Mouse (Mus musculus) hindbrain, embryonic 13.5 days (tissue): ENCODE results near the gene Tdo2. TPM values are rescaled to one million over a fixed set of nuclear protein-coding genes. Genes with fewer than 3 reads are reported as not detected.

Source experiments
- ATAC-seq: fragments of 200-750 bp; cut with Nextera tagmentation; 2 replicates; pipeline ENCODE4 v1.8.0; 2017; ENCODE audit warnings: moderate TSS enrichment; ENCODE audit not compliant: low FRiP score
- H3K27ac ChIP-seq: fragments of 300-500 bp; sonication (generic); 2 replicates; pipeline ENCODE4 v1.5.1; 2015; ENCODE audit warnings: inconsistent platforms, mild to moderate bottlenecking, moderate library complexity
- H3K27me3 ChIP-seq: fragments of 300-500 bp; sonication (generic); 2 replicates; pipeline ENCODE4 v1.6.1; 2015; ENCODE audit warnings: mild to moderate bottlenecking, inconsistent platforms
- H3K36me3 ChIP-seq: fragments of 300-500 bp; sonication (generic); 2 replicates; pipeline ENCODE4 v1.6.1; 2015; ENCODE audit warnings: mild to moderate bottlenecking, inconsistent platforms
- H3K4me1 ChIP-seq: fragments of 300-500 bp; sonication (generic); replicated peaks from 2 replicates; pipeline ENCODE4 v1.6.1; 2015; ENCODE audit warnings: inconsistent platforms
- H3K4me2 ChIP-seq: fragments of 300-500 bp; sonication (generic); 2 replicates; pipeline ENCODE4 v1.6.1; 2015; ENCODE audit warnings: inconsistent platforms, mild to moderate bottlenecking, moderate library complexity
- H3K4me3 ChIP-seq: fragments of 300-500 bp; sonication (generic); 2 replicates; pipeline ENCODE4 v1.5.1; 2015; ENCODE audit warnings: mild to moderate bottlenecking, inconsistent platforms
- H3K9ac ChIP-seq: fragments of 300-500 bp; sonication (generic); 2 replicates; pipeline ENCODE4 v1.6.1; 2015; ENCODE audit warnings: mild to moderate bottlenecking, inconsistent platforms
- H3K9me3 ChIP-seq: fragments of 300-500 bp; sonication (generic); 2 replicates; pipeline ENCODE4 v1.6.1; 2016; ENCODE audit warnings: inconsistent platforms
- WGBS: fragments of 180-500 bp; shearing (Covaris S2); methylation state at CpG from one replicate; pipeline ENCODE4 v1.1.7; 2015; 5-methylcytosine and 5-hydroxymethylcytosine counted together
- polyA plus RNA-seq: library from polyadenylated mRNA; unstranded; fragments of >200 nt; fragmentation: Nextera tagmentation; extraction: Ambion mirVana; gene quantifications from 2 replicates; pipeline ENCODE4 v1.2.1, GENCODE M21; 2015

Gene Tdo2
- polyA plus RNA-seq, 1 experiment from 2014 or later, result 0.05 TPM

DNA sequence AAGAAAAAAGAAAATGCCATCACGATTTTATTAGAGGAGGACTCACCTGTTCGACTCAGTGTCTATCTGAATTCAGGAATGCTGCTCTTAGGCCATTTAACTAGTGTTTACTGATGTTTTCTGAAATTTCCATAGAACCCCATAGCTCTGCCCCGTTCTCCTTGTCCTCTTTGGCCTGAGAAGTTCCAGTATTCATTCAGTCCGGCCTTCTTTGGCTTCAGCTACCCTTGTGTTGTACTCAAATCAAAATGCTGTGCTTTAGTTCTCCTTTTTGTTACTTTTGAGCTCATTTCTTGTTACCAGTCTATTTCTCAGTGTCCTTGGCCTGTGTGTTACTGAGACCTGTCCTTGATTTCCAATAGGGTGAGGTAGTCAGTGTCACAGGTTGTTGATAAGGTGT is 42.7 kb downstream of the Tdo2 start:
- H3K27me3 ChIP-seq, result no peaks in the 10 kb centered on the region
- peaks cover 8% of the 10 kb centered on the region for H3K4me1 ChIP-seq
- H3K4me3 ChIP-seq, result no peak overlapping the region
- H3K9ac ChIP-seq, result no peak overlapping the region
- H3K9me3 ChIP-seq, result no peaks in the 10 kb centered on the region
- WGBS, result 89% methylated on average over 4 of the region's 4 CpGs
- H3K4me2 ChIP-seq, result no peak overlapping the region
- no peaks in the 10 kb centered on the region for H3K36me3 ChIP-seq
- no peak for ATAC-seq
- H3K27ac ChIP-seq, result no peak overlapping the region

DNA sequence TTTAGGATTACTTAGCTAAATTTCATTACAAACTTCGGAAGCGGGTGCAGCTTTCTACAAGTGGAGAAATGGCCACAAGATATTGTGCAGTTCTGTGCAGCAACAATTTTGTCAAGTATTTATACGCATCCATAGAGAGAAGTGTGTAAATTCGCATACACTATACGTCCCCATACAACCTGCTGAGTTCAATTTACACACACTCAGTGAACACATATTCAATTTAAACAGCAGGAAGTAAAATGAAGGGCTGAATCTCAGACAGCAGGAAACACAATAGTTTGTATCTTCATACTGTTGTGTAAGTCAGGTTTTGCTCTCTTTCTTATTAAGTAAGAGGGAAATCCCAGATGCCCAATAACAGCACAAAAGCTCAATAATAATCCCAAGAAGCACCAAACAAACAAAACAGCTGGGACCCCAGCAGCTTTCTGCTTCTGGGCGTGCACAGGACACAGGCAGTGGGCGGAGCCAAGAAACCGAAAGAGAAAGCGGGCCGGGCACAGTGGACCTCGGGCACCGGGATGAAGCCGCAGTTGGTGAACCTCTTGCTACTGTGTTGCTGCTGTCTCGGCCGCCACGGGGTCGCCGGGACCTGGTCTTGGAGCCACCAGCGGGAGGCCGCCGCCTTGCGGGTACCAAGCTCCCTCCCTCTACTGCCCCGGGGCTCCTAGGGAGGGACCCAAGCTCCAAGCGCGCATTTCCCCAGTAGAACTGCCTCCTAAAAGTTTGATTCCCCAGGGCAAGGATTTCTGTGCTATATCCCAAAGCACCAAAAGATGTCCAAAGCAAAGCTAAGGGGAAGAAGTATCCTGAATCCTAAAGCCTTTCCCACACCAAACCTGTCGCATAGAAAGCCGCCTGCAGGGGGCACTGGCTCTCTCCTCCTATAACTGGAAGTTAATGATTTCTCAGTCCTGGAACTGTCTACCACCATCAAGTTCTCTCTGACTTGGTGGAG is 43.6 kb downstream of the Tdo2 start, which contains the start of gene Ctso:
Gene Ctso, plus strand, starts transcription at position 461 of the 961 bp plus-strand sequence.
- Histone ChIP-seq H3K27me3 (no peaks in the 10 kb centered on the region), H3K9me3 (no peaks in the 10 kb centered on the region), H3K9ac (peak within 1 kb of the TSS; percentile 78), H3K4me2 (peak within 1 kb of the TSS; percentile 66), H3K4me1 (peaks cover 8% of the 10 kb centered on the region), H3K4me3 (peak within 1 kb of the TSS; percentile 66), H3K27ac (peak within 1 kb of the TSS; percentile 84), H3K36me3 (no peaks in the 10 kb centered on the region)
- ATAC-seq, result peak; percentile 93
- WGBS, result 11% methylated on average over 26 of the region's 27 CpGs

DNA sequence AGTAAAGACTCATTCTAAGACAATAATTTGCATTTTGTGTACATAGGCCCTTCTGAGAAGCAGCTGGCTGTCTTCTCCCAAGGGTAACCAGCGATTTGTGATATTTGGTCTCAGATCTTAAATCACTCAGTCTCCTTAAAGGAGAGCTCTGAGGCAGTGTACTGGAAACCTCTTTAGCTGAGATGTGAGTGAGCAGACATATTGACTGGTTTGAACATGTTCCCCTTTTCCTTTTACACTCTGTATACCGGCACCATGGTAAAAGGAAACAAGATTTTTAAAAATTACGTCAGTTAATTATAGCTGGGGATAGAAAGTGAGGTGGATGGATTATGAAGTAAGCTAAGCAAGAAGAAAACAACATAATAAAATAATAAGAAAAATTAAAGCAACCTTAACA is 44.3 kb downstream of the Tdo2 start:
- H3K4me1 ChIP-seq, result peaks cover 12% of the 10 kb centered on the region
- H3K9ac ChIP-seq, result no peak overlapping the region
- H3K4me2 ChIP-seq, result no peak overlapping the region
- H3K4me3 ChIP-seq, result no peak overlapping the region
- H3K27me3 ChIP-seq, result no peaks in the 10 kb centered on the region
- WGBS, result 64% methylated on average over 3 of the region's 3 CpGs
- no peaks in the 10 kb centered on the region for H3K9me3 ChIP-seq
- no peak for ATAC-seq
- no peaks in the 10 kb centered on the region for H3K36me3 ChIP-seq
- H3K27ac ChIP-seq, result no peak overlapping the region

DNA sequence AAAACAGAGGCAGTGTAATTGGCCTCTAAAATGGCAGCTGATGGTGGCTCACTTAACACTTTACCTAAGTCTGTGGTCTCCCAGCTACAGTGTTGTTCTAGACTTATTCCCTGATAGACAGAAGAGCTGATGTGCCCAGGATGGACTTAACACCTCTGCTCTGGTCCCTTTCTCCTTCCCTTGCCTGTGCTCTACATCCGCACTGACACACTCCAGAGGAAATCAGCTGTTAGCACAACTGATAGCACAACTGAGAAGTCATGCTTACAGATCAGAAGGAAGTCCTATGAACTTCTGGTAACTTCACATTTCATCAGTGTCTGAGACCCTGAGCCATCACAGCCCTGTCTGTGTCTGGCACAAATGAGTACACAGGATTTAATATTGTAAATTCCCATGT is 46.9 kb downstream of the Tdo2 start:
- H3K4me2 ChIP-seq, result no peak overlapping the region
- peaks cover 12% of the 10 kb centered on the region for H3K4me1 ChIP-seq
- no peaks in the 10 kb centered on the region for H3K9me3 ChIP-seq
- H3K4me3 ChIP-seq, result no peak overlapping the region
- 90% methylated on average over 1 of the region's 1 CpGs for WGBS
- H3K9ac ChIP-seq, result no peak overlapping the region
- H3K36me3 ChIP-seq, result no peaks in the 10 kb centered on the region
- no peaks in the 10 kb centered on the region for H3K27me3 ChIP-seq
- H3K27ac ChIP-seq, result no peak overlapping the region
- ATAC-seq, result no peak

DNA sequence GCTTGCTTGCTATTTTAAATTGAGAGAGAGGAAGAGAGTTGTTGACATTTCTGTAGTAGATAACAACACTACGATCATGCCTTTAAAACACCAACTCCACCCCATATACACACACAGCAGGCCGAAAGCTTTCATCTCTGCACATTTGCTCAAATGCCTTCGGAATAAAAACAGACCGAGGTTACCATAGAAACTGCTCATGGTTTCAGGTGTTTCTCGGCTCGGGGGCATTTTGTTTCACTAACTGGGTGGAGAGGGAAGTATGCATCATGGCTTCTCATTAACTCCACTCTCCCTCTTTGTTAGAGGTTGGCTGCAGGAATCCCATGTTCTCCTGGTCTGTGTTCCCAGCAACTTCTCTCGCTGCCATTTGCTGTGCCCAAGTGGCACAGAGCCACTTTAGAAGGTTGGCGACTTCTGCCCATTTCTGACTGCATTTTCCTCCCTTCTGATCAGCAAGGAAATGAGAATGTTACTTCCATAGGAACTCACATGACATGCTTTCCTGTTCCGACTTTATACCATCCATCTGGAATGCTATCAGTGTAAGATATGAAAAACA is 49.2 kb downstream of the Tdo2 start:
- no peak overlapping the region for H3K4me2 ChIP-seq
- H3K9ac ChIP-seq, result no peak overlapping the region
- no peak overlapping the region for H3K4me3 ChIP-seq
- H3K9me3 ChIP-seq, result no peaks in the 10 kb centered on the region
- ATAC-seq, result no peak
- WGBS, result 53% methylated on average over 9 of the region's 9 CpGs
- H3K27ac ChIP-seq, result 0 out of 2 replicates have a peak overlapping the region, but pooled peaks have one; percentile 30
- peaks cover 14% of the 10 kb centered on the region for H3K4me1 ChIP-seq
- H3K27me3 ChIP-seq, result no peaks in the 10 kb centered on the region
- no peaks in the 10 kb centered on the region for H3K36me3 ChIP-seq

DNA sequence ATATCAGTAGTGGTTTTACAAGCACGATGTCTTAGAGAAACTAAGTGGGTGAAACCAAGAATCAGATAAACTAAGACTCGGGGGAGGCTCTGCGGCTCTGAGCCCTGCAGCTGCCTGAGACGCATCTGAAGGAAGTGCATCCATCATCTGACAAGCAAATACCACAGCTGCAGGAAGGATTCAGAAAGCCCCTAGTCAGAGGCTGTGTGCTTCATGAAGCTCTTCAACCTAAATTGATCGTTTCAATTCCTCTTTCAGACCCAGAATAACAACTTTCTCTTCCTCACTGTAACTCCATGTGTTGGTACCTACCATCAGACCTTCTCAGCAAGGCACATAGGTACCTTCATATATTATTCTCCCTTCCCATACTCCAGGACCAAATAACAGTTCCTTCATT is 50.1 kb downstream of the Tdo2 start:
- WGBS, result 59% methylated on average over 5 of the region's 5 CpGs
- H3K9me3 ChIP-seq, result no peaks in the 10 kb centered on the region

DNA sequence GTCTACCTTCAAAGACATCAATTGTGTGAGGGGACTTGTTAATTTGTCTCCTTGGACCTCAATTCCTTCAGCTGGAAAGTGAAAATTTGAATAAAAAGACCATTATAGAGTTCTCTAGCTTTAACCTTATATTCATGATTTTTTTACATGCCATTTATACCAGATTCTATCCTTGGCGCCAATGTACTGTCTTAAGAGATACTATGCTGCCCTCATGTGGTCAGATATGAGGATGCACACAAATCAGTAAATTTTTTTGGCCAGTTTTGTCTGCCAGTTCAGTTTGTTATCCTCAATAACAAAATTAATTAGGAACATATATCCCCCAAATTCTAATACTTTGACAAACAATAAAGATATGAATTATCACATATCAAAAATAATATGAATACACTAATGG is 51.1 kb downstream of the Tdo2 start:
- Histone ChIP-seq H3K27ac (no peak overlapping the region), H3K9me3 (no peaks in the 10 kb centered on the region), H3K4me3 (no peak overlapping the region), H3K36me3 (no peaks in the 10 kb centered on the region), H3K27me3 (no peaks in the 10 kb centered on the region), H3K4me1 (peaks cover 10% of the 10 kb centered on the region), H3K4me2 (no peak overlapping the region), H3K9ac (no peak overlapping the region)
- no peak for ATAC-seq
- 0% methylated on average over 1 of the region's 1 CpGs for WGBS

More for the DNA sequence above, 50.1 kb downstream of the Tdo2 start:
- ATAC-seq, result no peak
- no peaks in the 10 kb centered on the region for H3K27me3 ChIP-seq
- no peaks in the 10 kb centered on the region for H3K36me3 ChIP-seq
- 0 out of 2 replicates have a peak overlapping the region, but pooled peaks have one; percentile 5 for H3K9ac ChIP-seq
- H3K27ac ChIP-seq, result no peak overlapping the region
- no peak overlapping the region for H3K4me3 ChIP-seq
- H3K4me1 ChIP-seq, result peaks cover 10% of the 10 kb centered on the region
- no peak overlapping the region for H3K4me2 ChIP-seq

DNA sequence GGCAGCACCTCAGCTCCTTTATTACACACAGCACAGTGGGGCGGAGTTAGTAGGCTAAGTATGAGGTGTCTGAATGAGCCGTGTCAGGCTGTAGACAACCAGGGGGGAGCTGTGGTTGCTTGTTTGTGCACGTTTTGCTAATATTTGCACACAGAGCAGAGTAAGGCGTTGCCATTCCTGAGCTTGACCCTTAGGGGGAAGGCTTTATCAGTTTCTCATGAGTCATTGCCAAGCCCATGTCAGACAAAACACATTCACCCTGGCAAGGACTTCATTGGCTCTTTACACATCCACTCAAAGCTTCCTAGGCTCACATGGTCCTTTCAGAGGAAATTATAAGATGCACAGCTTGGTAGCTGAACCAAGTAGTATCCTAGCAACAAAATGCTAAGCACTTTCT is 53.1 kb downstream of the Tdo2 start:
- no peak overlapping the region for H3K27ac ChIP-seq

DNA sequence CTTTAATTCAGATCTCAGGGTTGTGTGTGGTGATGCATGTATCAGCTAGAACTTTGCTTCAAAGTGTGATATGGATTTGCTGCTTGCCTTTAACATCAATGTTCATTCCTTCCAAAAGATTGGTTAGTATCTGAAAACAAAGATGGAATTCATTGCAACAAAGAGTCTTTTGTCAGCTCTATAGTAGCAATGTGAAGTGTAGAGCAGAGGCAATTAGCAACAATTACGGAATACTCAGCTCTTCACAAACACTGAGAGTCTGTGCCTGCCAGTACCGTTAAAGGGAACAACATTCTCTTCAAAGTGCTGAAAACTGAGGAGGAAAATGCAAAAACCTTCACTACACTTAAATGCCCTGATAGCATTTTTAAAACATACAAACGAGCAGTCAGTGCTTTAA is 56.3 kb downstream of the Tdo2 start:
- Histone ChIP-seq H3K36me3 (no peaks in the 10 kb centered on the region), H3K4me3 (no peak overlapping the region), H3K4me1 (peaks cover 9% of the 10 kb centered on the region), H3K27me3 (no peaks in the 10 kb centered on the region), H3K4me2 (no peak overlapping the region), H3K9me3 (no peaks in the 10 kb centered on the region), H3K27ac (no peak overlapping the region), H3K9ac (no peak overlapping the region)
- ATAC-seq, result no peak
- 43% methylated on average over 3 of the region's 3 CpGs for WGBS

More for the DNA sequence above, 53.1 kb downstream of the Tdo2 start:
- no peak overlapping the region for H3K4me2 ChIP-seq
- H3K27me3 ChIP-seq, result no peaks in the 10 kb centered on the region
- peaks cover 10% of the 10 kb centered on the region for H3K4me1 ChIP-seq
- ATAC-seq, result peak; percentile 58
- H3K9ac ChIP-seq, result no peak overlapping the region
- H3K36me3 ChIP-seq, result no peaks in the 10 kb centered on the region
- no peaks in the 10 kb centered on the region for H3K9me3 ChIP-seq
- WGBS, result 59% methylated on average over 4 of the region's 4 CpGs
- no peak overlapping the region for H3K4me3 ChIP-seq

DNA sequence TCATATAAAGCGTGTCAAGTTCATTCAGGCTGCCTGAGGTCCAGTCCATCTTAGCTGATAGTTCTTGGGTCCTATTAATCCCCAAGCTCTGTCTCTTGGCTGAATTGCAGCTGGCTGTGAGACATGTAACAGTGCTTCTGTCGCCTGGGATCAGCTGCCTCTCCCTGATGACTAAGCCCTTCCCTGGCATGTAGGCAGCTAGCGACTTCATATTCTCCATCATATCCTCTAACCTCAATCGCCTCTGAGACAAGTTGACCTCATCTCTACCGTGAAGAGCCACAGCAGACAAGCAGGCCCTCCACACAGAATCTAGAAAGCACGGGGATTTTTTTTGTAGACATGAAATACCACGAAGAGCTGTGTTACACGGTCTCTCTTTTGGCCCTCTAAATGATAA is 57.8 kb downstream of the Tdo2 start:
- no peak overlapping the region for H3K9ac ChIP-seq

DNA sequence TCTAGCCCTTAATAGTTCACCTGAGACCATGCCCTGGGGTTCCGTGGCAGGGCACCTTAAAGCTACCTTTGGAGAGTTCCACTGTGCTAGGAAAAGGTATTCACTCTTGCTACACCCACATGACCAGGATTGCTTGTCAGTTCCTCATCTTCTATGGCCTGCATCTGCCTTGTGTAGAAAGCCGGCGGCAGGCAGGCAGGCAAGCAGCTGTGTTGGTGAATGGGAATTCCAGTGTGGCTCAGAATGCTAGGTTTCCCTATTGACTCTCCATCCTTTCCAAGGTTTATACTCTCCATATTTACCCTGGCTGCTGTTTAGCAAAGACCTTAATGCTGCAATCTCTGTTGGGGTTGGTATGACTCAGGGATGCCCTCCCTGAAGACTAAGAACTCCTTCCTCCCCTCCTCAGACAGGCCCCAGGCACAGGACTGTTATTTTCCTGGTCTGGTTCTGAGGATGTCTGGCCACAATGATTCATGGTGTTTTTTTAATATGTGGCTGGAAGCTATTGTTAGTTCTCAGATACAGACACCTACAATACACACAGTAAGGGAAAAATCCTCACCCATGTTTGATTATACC is 58.6 kb downstream of the Tdo2 start:
- no peak for ATAC-seq
- Histone ChIP-seq H3K36me3 (no peaks in the 10 kb centered on the region), H3K4me1 (peaks cover 4% of the 10 kb centered on the region; the same call in 1 of the 2 replicates), H3K4me2 (no peak overlapping the region), H3K4me3 (no peak overlapping the region), H3K9ac (no peak overlapping the region), H3K9me3 (no peaks in the 10 kb centered on the region), H3K27ac (no peak overlapping the region; the same call in 1 of the 2 replicates), H3K27me3 (no peaks in the 10 kb centered on the region)
- WGBS, result 90% methylated on average over 3 of the region's 3 CpGs

More for the DNA sequence above, 57.8 kb downstream of the Tdo2 start:
- WGBS, result 86% methylated on average over 8 of the region's 8 CpGs
- Histone ChIP-seq H3K4me3 (no peak overlapping the region), H3K36me3 (no peaks in the 10 kb centered on the region), H3K4me1 (peaks cover 9% of the 10 kb centered on the region), H3K4me2 (no peak overlapping the region), H3K9me3 (no peaks in the 10 kb centered on the region), H3K27ac (no peak overlapping the region), H3K27me3 (no peaks in the 10 kb centered on the region)
- no peak for ATAC-seq

DNA sequence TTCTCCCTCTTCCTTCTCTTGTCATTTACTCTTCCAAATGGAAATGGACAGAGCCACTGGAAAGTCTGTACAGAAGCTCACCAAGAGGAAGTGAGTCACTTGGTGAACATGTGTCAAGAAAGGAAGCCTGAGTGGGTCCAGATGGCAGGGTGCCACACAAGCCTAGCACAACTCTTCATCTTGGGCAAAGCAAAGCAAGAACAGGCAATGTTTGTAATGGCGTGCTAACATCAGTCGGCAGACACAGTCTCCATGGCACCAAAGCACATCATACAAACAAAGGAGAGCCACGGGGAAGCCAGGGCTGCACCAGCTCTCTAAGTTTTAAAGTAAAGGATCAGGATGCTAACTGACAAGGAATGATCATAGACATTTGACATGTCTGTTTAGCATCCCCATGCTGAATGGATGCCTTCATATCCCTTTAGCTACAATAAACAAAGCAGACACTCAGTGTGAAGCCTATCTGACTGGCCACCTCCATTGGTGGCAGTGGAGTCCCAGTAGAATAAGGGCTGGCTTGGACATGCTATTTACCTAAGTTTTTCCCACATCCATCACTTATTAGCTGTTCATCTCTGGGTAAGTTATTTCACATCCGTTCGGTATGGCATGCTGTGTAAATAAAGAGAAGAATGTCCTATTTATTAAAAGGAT is 59.8 kb downstream of the Tdo2 start:
- Histone ChIP-seq H3K4me1 (peaks cover 4% of the 10 kb centered on the region; the same call in 1 of the 2 replicates), H3K9ac (no peak overlapping the region), H3K27me3 (no peaks in the 10 kb centered on the region), H3K9me3 (no peaks in the 10 kb centered on the region), H3K4me2 (no peak overlapping the region), H3K27ac (no peak overlapping the region), H3K4me3 (no peak overlapping the region), H3K36me3 (no peaks in the 10 kb centered on the region)
- WGBS, result 57% methylated on average over 5 of the region's 5 CpGs
- ATAC-seq, result peak; percentile 49; the same call in 1 of the 2 replicates
